In genomic region chr11:77808051-77808465, GRCm38 (mm10) we compare ENCODE assay signal across 9 mouse cellular contexts. TPM values are rescaled to one million over a fixed set of nuclear protein-coding genes. Genes with fewer than 3 reads are reported as not detected.
DNase-seq lines count a peak whose midpoint lies in the region; ATAC-seq and TF ChIP-seq lines count a peak whose summit lies in the region.
"Had no signal": no experiment of that assay in that cellular context is flagged by ENCODE, and none has a peak within 500 bp of the region (broad histone marks: within the 10 kb centered on the region; RNA-seq: fewer than 3 reads in every experiment).

No protein-coding gene starts in this region.

- no peaks in the 10 kb centered on the region for H3K27me3 ChIP-seq in kidney, embryonic 16.5 days (ENCODE audit: insufficient read depth, low read length)
- no peaks in the 10 kb centered on the region for H3K27me3 ChIP-seq in Patski
- no peaks in the 10 kb centered on the region for H3K27me3 ChIP-seq in forebrain, embryonic 13.5 days
- H3K27me3 ChIP-seq in midbrain, embryonic 13.5 days: no peaks in the 10 kb centered on the region
- H3K27me3 ChIP-seq: lung, embryonic 15.5 days had no signal

- no peaks in the 10 kb centered on the region; the same call in 1 of the 2 replicates for H3K4me1 ChIP-seq in kidney, embryonic 16.5 days (ENCODE audit: insufficient read depth, low read length)
- peaks cover 33% of the 10 kb centered on the region for H3K4me1 ChIP-seq in forebrain, embryonic 13.5 days
- H3K4me1 ChIP-seq in midbrain, embryonic 13.5 days (replicated peaks): peaks cover 38% of the 10 kb centered on the region
- H3K4me1 ChIP-seq: lung, embryonic 15.5 days had no signal

- H3K36me3 ChIP-seq in kidney, embryonic 16.5 days (ENCODE audit: insufficient read depth, low read length): peaks cover 6% of the 10 kb centered on the region
- H3K36me3 ChIP-seq in forebrain, embryonic 13.5 days (ENCODE audit: poor library complexity, severe bottlenecking): peaks cover 10% of the 10 kb centered on the region; the same call in 1 of the 2 replicates
- H3K36me3 ChIP-seq in midbrain, embryonic 13.5 days: 0 out of 2 replicates have a peak, but pooled peaks cover 7% of the 10 kb centered on the region

- TF ChIP-seq CTCF in Patski (IDR thresholded peaks at IDR 0.05): no peak

- ATAC-seq in kidney, embryonic 16.5 days (ENCODE audit: low FRiP score, low TSS enrichment): no peak
- peak; percentile 63 for ATAC-seq in Patski
- ATAC-seq in forebrain, embryonic 13.5 days: no peak
- ATAC-seq in midbrain, embryonic 13.5 days: peak; percentile 57
- no peak for ATAC-seq in monocyte, adult 5-6 weeks (replicated peaks; ENCODE audit: insufficient number of reproducible peaks, low FRiP score, low TSS enrichment, poor library complexity, severe bottlenecking)

- CTCF ChIA-PET in Patski (lab: Charles Lee): interaction anchor here (0.9 to 1.5 kb wide), 5 partner anchors 13 to 18 kb away, joined by 3 to 8 read pairs (median 4); no protein-coding TSS in a partner anchor

- no peak overlapping the region for H3K4me2 ChIP-seq in kidney, embryonic 16.5 days (replicated peaks; ENCODE audit: low read depth, low read length)
- no peak overlapping the region for H3K4me2 ChIP-seq in forebrain, embryonic 13.5 days
- no peak overlapping the region for H3K4me2 ChIP-seq in midbrain, embryonic 13.5 days (replicated peaks)
- H3K4me2 ChIP-seq: lung, embryonic 15.5 days had no signal

- DNase-seq in kidney, postnatal 14 days: peak; percentile 57
- DNase-seq in Patski (ENCODE audit: low read depth, low spot score): no peak
- DNase-seq in testis, postnatal 14 days (ENCODE audit: low spot score): no peak
- DNase-seq in right cerebral cortex, adult 18-20 months: no peak

- POLR2A ChIA-PET in Patski (lab: Charles Lee): interaction anchor here (0.9 kb wide), 1 partner anchor 121 kb away, joined by 3 read pairs; no protein-coding TSS in a partner anchor

- no peak overlapping the region for H3K4me3 ChIP-seq in kidney, embryonic 16.5 days (ENCODE audit: low read length)
- H3K4me3 ChIP-seq in forebrain, embryonic 13.5 days: no peak overlapping the region
- H3K4me3 ChIP-seq in midbrain, embryonic 13.5 days (replicated peaks): no peak overlapping the region
- H3K4me3 ChIP-seq: lung, embryonic 15.5 days had no signal

- H3K9ac ChIP-seq in kidney, embryonic 16.5 days (replicated peaks; ENCODE audit: low read length): no peak overlapping the region
- H3K9ac ChIP-seq in forebrain, embryonic 13.5 days: peak overlapping the region; percentile 22; the same call in 1 of the 2 replicates
- H3K9ac ChIP-seq in midbrain, embryonic 13.5 days (replicated peaks): no peak overlapping the region; the same call in 1 of the 2 replicates
- H3K9ac ChIP-seq: lung, embryonic 15.5 days had no signal

- WGBS in kidney, embryonic 16.5 days: 54% methylated on average over 5 of the region's 5 CpGs
- 5% methylated on average over 5 of the region's 5 CpGs for WGBS in forebrain, embryonic 13.5 days
- WGBS in midbrain, embryonic 13.5 days: 6% methylated on average over 5 of the region's 5 CpGs

- in situ Hi-C loops in Patski (cut with MboI; ENCODE audit: low pct_unique_long_range_greater_than_20kb): loop anchor here (25.0 kb wide), 1 partner anchor 296 kb away; the partner anchor contains the start of genes Abhd15, Gm10392 and Trp53i13

- H3K9me3 ChIP-seq in kidney, embryonic 16.5 days (ENCODE audit: low read length): no peaks in the 10 kb centered on the region
- no peaks in the 10 kb centered on the region for H3K9me3 ChIP-seq in forebrain, embryonic 13.5 days (replicated peaks)
- no peaks in the 10 kb centered on the region for H3K9me3 ChIP-seq in midbrain, embryonic 13.5 days
- H3K9me3 ChIP-seq: lung, embryonic 15.5 days had no signal

- H3K27ac ChIP-seq in kidney, embryonic 16.5 days (ENCODE audit: low read length): no peak overlapping the region
- H3K27ac ChIP-seq in forebrain, embryonic 13.5 days: no peak overlapping the region
- peak overlapping the region; percentile 42 for H3K27ac ChIP-seq in midbrain, embryonic 13.5 days
- H3K27ac ChIP-seq: lung, embryonic 15.5 days had no signal

RNA-seq across cellular contexts. Expression of gene Gm10277, which starts 20.5 kb away (rescaled TPM):
- 1.5 and 1.6 TPM in 2 replicates for polyA plus RNA-seq in kidney, embryonic 16.5 days (2015; fragmentation: Nextera tagmentation; extraction: Ambion mirVana)
- polyA plus RNA-seq in Patski (2021): 0.14 TPM
- 2.9 and 3.2 TPM in 2 replicates for polyA plus RNA-seq in forebrain, embryonic 13.5 days (2015; fragmentation: Nextera tagmentation; extraction: Ambion mirVana)
- polyA plus RNA-seq in midbrain, embryonic 13.5 days (2015; fragmentation: Nextera tagmentation; extraction: Ambion mirVana): 2.9 and 3.4 TPM in 2 replicates
- total RNA-seq in monocyte, adult 5-6 weeks (2017): 0.68 to 1.2 TPM in 2 of 3 replicates, not detected in the other

RNA-seq across cellular contexts. Expression of gene Myo18a, which starts 45.0 kb away (rescaled TPM):
- 32.4 and 38.1 TPM in 2 replicates for polyA plus RNA-seq in kidney, embryonic 16.5 days (2015; fragmentation: Nextera tagmentation; extraction: Ambion mirVana)
- 166 TPM for polyA plus RNA-seq in Patski (2021)
- 38.2 and 48.1 TPM in 2 replicates for polyA plus RNA-seq in forebrain, embryonic 13.5 days (2015; fragmentation: Nextera tagmentation; extraction: Ambion mirVana)
- polyA plus RNA-seq in midbrain, embryonic 13.5 days (2015; fragmentation: Nextera tagmentation; extraction: Ambion mirVana): 53.2 and 54.4 TPM in 2 replicates
- 142 to 166 TPM (median 145 TPM) in 3 replicates for total RNA-seq in monocyte, adult 5-6 weeks (2017)

Comparison
In these comparisons a context has a peak if more than half of its experiments do, and no peak if none do; other contexts are left out.
1. ATAC-seq: peak in Patski (single experiment) and midbrain, embryonic 13.5 days (single experiment); none in kidney, embryonic 16.5 days (single experiment), forebrain, embryonic 13.5 days (single experiment) and monocyte, adult 5-6 weeks (single experiment).